Mouse (Mus musculus) myocyte (in vitro differentiated cells): ENCODE measurements at regions not wholly inside any gene's neighbourhood (a gene's known extent, or its start where the extent isn't known, plus 50 kb on each side); places are given as distances from the start of the nearest gene placed in this dataset.

Experiments
- MYOD1 ChIP-seq, 3 experiments: IDR thresholded peaks; one replicate each; pipeline ENCODE4 v1.6.1; 2011; ENCODE audit warnings: control low read depth in 2 of 3, low read depth in 2 of 3, mild to moderate bottlenecking in 2 of 3, moderate library complexity in 1 of 3; ENCODE audit not compliant: insufficient read length in 2 of 3, control insufficient read depth in 1 of 3
- MYOG ChIP-seq, 3 experiments: IDR thresholded peaks; one replicate each; pipeline ENCODE4 v1.6.1; 2011; ENCODE audit warnings: control low read depth in 2 of 3, low read depth in 2 of 3, mild to moderate bottlenecking in 2 of 3; ENCODE audit not compliant: insufficient read length in 2 of 3, control insufficient read depth in 1 of 3, insufficient read depth in 1 of 3
- POLR2A ChIP-seq: IDR thresholded peaks from one replicate; pipeline ENCODE4 v1.6.1; 2011; ENCODE audit warnings: low read depth, mild to moderate bottlenecking, control low read depth, moderate library complexity; ENCODE audit not compliant: insufficient read length
- POLR2AphosphoS2 ChIP-seq: IDR thresholded peaks from one replicate; pipeline ENCODE4 v1.6.1; 2011; ENCODE audit warnings: low read depth, control low read depth; ENCODE audit not compliant: insufficient read length

GRCm38 (mm10) chr7:73599354-73600002, 57.8 kb upstream of the Chd2 start:
- TF ChIP-seq POLR2A = no peak
- TF ChIP-seq MYOD1 (IDR thresholded peaks at IDR 0.05; ENCODE audit: control insufficient read depth in 1 of 3, insufficient read length in 2 of 3, low read depth in 2 of 3) = no peak
- no peak for TF ChIP-seq MYOG (IDR thresholded peaks at IDR 0.05; ENCODE audit: control insufficient read depth in 1 of 3, insufficient read depth in 1 of 3, insufficient read length in 2 of 3, low read depth in 2 of 3)
- no peak for TF ChIP-seq POLR2AphosphoS2
